ENCODE assay signal across 51 mouse cellular contexts in the genomic region with DNA sequence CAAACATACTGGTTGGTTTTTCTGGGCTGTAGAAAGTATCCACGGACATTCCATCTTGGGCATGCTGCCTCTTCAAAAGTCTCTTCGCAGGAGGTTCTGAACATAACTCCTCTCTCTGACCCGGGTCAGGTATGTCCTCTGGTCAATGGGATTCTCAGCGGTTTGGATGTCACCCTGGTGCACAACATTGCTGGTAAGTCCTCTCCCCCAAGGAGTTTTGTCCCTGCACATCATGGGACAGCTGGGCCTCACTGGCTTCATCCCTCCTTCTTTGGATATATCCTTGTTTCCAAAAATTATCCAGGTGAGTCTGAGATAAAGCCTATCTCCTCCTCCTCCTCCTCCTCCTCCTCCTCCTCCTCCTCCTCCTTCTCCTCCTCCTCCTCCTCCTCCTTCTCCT. TPM values are rescaled to one million over a fixed set of nuclear protein-coding genes. Genes with fewer than 3 reads are reported as not detected.
"Had no signal": no experiment of that assay in that cellular context is flagged by ENCODE, and none has a peak within 500 bp of the region (broad histone marks: within the 10 kb centered on the region; RNA-seq: fewer than 3 reads in every experiment).

No protein-coding gene starts in this region.

- H3K27me3 ChIP-seq: heart, embryonic 12.5 days; heart, embryonic 13.5 days; heart, embryonic 15.5 days; hindbrain, embryonic 12.5 days; hindbrain, embryonic 13.5 days; hindbrain, embryonic 15.5 days; intestine, embryonic 15.5 days; kidney, embryonic 15.5 days had no signal

- H3K4me3 ChIP-seq: heart, embryonic 12.5 days; heart, embryonic 13.5 days; heart, embryonic 15.5 days; hindbrain, embryonic 10.5 days; hindbrain, embryonic 12.5 days; hindbrain, embryonic 13.5 days; hindbrain, embryonic 15.5 days; intestine, embryonic 15.5 days; kidney, embryonic 15.5 days; layer of hippocampus, adult 2 months; left cerebral cortex, adult 2 months had no signal

- DNase-seq: heart, postnatal 10 days; heart, postnatal 14 days; heart, postnatal 4 days; kidney, adult 11 months; kidney, adult 18-20 months; kidney, adult 2 months; kidney, adult 8-10 months; kidney, adult 9 months; kidney, postnatal 10 days; kidney, postnatal 14 days; kidney, postnatal 25 days; kidney, postnatal 36 days; kidney, postnatal 4 days; layer of hippocampus, adult 9-11 months; layer of hippocampus, postnatal 36 days had no signal

- H3K27ac ChIP-seq: heart, embryonic 13.5 days; heart, embryonic 15.5 days; hindbrain, embryonic 10.5 days; hindbrain, embryonic 12.5 days; hindbrain, embryonic 13.5 days; hindbrain, embryonic 14.5 days; hindbrain, embryonic 15.5 days; hindbrain, postnatal 0 days; intestine, embryonic 15.5 days; kidney, embryonic 15.5 days; kidney, postnatal 0 days; layer of hippocampus, adult 2 months; left cerebral cortex, adult 2 months had no signal

- H3K9me3 ChIP-seq: heart, embryonic 12.5 days; heart, embryonic 13.5 days; heart, embryonic 15.5 days; hindbrain, embryonic 10.5 days; hindbrain, embryonic 12.5 days; hindbrain, embryonic 13.5 days; hindbrain, embryonic 15.5 days; intestine, embryonic 15.5 days; kidney, embryonic 15.5 days had no signal

- H3K36me3 ChIP-seq: heart, embryonic 12.5 days; heart, embryonic 13.5 days; heart, embryonic 15.5 days; hindbrain, embryonic 10.5 days; hindbrain, embryonic 12.5 days; hindbrain, embryonic 13.5 days; hindbrain, embryonic 15.5 days; intestine, embryonic 15.5 days; kidney, embryonic 15.5 days had no signal

- H3K4me1 ChIP-seq: heart, embryonic 12.5 days; heart, embryonic 13.5 days; heart, embryonic 15.5 days; hindbrain, embryonic 10.5 days; hindbrain, embryonic 12.5 days; hindbrain, embryonic 15.5 days; intestine, embryonic 15.5 days; kidney, embryonic 15.5 days had no signal

RNA-seq across cellular contexts. Expression of a gene that starts 4.8 kb away (rescaled TPM):
- total RNA-seq: heart, postnatal 25 days; heart, postnatal 4 days; hematopoietic stem cell, adult 5-6 weeks; hindbrain, postnatal 0 days; layer of hippocampus, adult 18-20 months; layer of hippocampus, adult 2 months; layer of hippocampus, adult 8-10 months; layer of hippocampus, postnatal 10 days; layer of hippocampus, postnatal 14 days; layer of hippocampus, postnatal 25 days; layer of hippocampus, postnatal 36 days; left cerebral cortex, adult 18-20 months; left cerebral cortex, adult 2 months; left cerebral cortex, adult 8-10 months had no signal
- polyA plus RNA-seq: heart, embryonic 11.5 days; heart, embryonic 12.5 days; heart, embryonic 13.5 days; heart, embryonic 14.5 days; heart, postnatal 0 days; hindbrain, embryonic 11.5 days; hindbrain, embryonic 12.5 days; hindbrain, embryonic 13.5 days; hindbrain, embryonic 14.5 days; hindbrain, embryonic 16.5 days; inflammation-experienced regulatory T-cells, adult 6 months; intestine, embryonic 14.5 days; intestine, embryonic 15.5 days; intestine, embryonic 16.5 days; intestine, postnatal 0 days; kidney, adult 2 months; kidney, embryonic 14.5 days; kidney, embryonic 15.5 days; kidney, postnatal 0 days; large intestine, adult 2 months had no signal

RNA-seq across cellular contexts. Expression of a gene that starts 14.9 kb away (rescaled TPM):
- total RNA-seq: heart, postnatal 10 days; heart, postnatal 14 days; heart, postnatal 25 days; heart, postnatal 4 days; hematopoietic stem cell, adult 5-6 weeks; hindbrain, postnatal 0 days; layer of hippocampus, adult 18-20 months; layer of hippocampus, adult 2 months; layer of hippocampus, adult 8-10 months; layer of hippocampus, postnatal 10 days; layer of hippocampus, postnatal 14 days; layer of hippocampus, postnatal 25 days; layer of hippocampus, postnatal 36 days; left cerebral cortex, adult 18-20 months; left cerebral cortex, adult 2 months; left cerebral cortex, adult 8-10 months had no signal
- polyA plus RNA-seq: heart, embryonic 11.5 days; heart, embryonic 12.5 days; heart, embryonic 13.5 days; heart, embryonic 14.5 days; heart, embryonic 15.5 days; heart, embryonic 16.5 days; heart, postnatal 0 days; hindbrain, embryonic 10.5 days; hindbrain, embryonic 11.5 days; hindbrain, embryonic 12.5 days; hindbrain, embryonic 13.5 days; hindbrain, embryonic 14.5 days; hindbrain, embryonic 15.5 days; hindbrain, embryonic 16.5 days; hindbrain, postnatal 0 days; inflammation-experienced regulatory T-cells, adult 6 months; intestine, embryonic 14.5 days; intestine, embryonic 15.5 days; intestine, embryonic 16.5 days; intestine, postnatal 0 days; kidney, adult 2 months; kidney, embryonic 14.5 days; kidney, embryonic 15.5 days; kidney, embryonic 16.5 days; kidney, postnatal 0 days; large intestine, adult 2 months had no signal

RNA-seq across cellular contexts. Expression of a gene that starts 17.4 kb away (rescaled TPM):
- total RNA-seq: heart, postnatal 10 days; heart, postnatal 14 days; heart, postnatal 25 days; heart, postnatal 4 days; hematopoietic stem cell, adult 5-6 weeks; hindbrain, postnatal 0 days; layer of hippocampus, adult 18-20 months; layer of hippocampus, adult 2 months; layer of hippocampus, adult 8-10 months; layer of hippocampus, postnatal 10 days; layer of hippocampus, postnatal 14 days; layer of hippocampus, postnatal 25 days; layer of hippocampus, postnatal 36 days; left cerebral cortex, adult 18-20 months; left cerebral cortex, adult 2 months; left cerebral cortex, adult 8-10 months had no signal
- polyA plus RNA-seq: heart, embryonic 11.5 days; heart, embryonic 12.5 days; heart, embryonic 13.5 days; heart, embryonic 14.5 days; heart, embryonic 15.5 days; heart, embryonic 16.5 days; heart, postnatal 0 days; hindbrain, embryonic 10.5 days; hindbrain, embryonic 11.5 days; hindbrain, embryonic 12.5 days; hindbrain, embryonic 13.5 days; hindbrain, embryonic 14.5 days; hindbrain, embryonic 15.5 days; hindbrain, embryonic 16.5 days; hindbrain, postnatal 0 days; inflammation-experienced regulatory T-cells, adult 6 months; intestine, embryonic 14.5 days; intestine, embryonic 15.5 days; intestine, embryonic 16.5 days; intestine, postnatal 0 days; kidney, adult 2 months; kidney, embryonic 14.5 days; kidney, embryonic 15.5 days; kidney, embryonic 16.5 days; kidney, postnatal 0 days; large intestine, adult 2 months had no signal

RNA-seq across cellular contexts. Expression of a gene that starts 43.1 kb away (rescaled TPM):
- total RNA-seq: hematopoietic stem cell, adult 5-6 weeks had no signal
- polyA plus RNA-seq: hindbrain, embryonic 10.5 days; hindbrain, embryonic 11.5 days; hindbrain, embryonic 12.5 days; hindbrain, embryonic 13.5 days; inflammation-experienced regulatory T-cells, adult 6 months; intestine, embryonic 14.5 days; kidney, adult 2 months; kidney, embryonic 14.5 days; kidney, embryonic 16.5 days; large intestine, adult 2 months had no signal
